Mouse (Mus musculus) thymus, postnatal 14 days (tissue): Measurements from ENCODE around the gene Capn3.
A peak's percentile ranks its signal among the peaks of the same experiment; 100 is the strongest.

Experiments used
- DNase-seq: peaks from one replicate; pipeline ENCODE4 v3.0.0; 2021

The Capn3 gene

DNA sequence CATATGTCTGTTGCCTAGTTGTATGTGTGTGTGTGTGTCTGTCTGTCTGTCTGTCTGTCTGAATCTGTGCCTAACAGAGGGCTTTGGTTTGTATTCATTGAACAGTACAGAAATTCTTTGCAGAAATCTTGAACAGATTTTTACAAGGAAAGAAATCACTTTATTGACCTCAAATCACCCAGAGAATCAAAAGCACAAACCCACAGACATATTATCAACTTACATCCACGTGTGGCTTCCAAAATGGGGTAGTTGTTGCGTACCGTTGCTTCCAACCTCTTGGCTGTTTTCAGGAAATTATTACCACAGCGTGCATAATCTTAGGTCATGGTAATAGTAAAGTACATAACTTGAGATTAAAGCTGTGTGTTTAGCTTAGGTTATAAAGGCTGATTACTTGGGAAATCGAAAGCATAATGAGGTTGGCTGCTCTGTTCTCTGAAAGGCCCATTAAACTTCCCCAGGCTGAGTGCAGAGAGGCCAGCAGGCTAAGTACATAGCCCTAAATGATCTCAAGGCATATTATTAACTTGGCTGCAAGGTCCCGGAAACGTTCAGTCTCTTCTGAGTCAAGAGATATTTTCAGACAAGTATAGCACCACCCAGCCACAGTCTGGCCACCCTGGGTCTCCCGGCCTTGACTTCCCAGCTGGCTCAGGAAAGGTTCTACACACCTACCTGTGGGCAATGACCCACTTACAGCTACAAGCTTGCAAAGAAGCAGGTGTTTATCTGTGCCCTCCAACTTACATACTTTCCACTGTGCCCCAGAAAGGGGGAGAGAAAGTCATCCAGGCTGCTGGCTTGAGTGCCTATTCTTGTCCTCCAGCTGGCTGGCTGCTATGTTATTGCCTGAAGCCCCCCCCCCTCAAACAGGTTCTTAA lies 26.9 kb downstream of the Capn3 start:
- DNase-seq, result peak; percentile 77

DNA sequence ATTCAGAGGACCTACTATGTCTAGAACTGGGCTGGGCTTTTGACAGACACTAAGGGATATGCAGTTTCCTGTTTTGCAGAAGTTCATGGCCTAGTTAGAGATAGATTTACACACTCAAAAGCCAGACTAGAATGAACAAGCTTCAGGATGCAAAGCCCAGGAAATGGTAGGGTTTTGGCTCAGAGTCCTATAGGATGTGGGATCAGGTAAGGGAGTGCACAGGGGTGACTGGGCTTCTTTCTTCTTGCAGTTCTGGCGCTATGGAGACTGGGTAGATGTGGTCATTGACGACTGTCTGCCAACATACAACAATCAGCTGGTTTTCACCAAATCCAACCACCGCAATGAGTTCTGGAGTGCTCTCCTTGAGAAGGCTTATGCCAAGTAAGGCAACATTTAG lies 28.4 kb downstream of the Capn3 start:
- peak; percentile 52 for DNase-seq

DNA sequence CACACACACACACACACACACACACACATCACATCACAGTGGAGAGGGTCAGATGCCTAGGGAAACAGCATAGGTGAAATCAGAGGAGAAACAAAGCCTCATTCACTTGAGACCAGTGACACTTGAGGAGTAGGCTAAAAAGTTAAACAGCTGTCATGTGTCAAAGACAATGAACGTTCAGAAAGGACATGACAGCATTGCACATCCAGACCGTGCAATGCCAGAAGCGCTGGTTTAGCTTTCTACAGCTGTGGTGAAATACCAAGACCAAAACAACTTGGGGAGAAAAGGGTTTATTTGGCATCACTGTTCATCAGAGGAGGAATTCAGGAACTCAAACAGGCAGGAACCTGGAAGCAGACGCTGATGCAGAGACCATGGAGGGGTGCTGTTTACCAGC lies 37.4 kb downstream of the Capn3 start:
- no peak for DNase-seq

DNA sequence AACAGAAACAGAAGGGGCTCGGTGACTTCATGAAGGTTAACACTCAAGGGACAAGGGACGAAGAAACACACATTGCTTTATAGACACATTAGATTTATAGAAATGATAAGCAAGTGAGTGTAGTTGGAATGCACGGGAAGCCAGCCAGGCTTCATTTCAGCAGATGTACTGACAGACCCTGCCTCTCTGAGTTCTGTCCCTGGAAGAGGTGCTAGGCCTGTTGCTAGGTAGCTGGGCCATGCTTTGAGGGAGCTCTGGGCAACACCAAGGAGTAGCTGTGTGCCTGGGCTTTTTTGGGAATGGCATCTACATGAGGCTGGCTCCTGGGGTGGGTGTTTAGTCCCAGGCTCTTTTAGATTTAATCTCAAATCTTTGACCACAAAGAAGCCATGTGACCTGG lies 40.7 kb downstream of the Capn3 start:
- DNase-seq, result no peak

DNA sequence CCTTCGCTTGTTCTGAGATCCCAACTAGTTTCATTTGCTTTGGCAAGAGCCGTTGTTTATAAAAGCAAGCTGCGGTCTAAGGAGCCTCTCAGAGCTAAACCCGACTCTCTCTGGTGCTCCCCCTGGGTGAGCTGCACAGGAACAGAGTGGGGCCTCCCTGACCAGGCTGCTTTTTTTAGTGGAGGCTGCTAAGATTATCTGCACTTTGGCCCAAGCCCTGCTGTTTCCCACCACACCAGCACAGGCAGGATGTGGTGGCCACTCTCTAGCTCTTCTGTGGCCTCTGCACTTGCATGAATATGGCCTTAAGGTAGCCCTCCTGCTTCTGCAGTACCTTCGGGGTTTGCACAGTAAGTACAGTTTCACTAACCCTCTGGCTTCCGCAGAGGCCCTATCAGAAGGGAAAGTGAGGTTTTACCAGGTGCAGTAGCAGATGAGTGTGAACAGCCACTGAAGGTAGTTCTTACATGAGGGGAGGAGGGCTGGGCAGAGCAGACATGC lies 44.2 kb downstream of the Capn3 start:
- DNase-seq, result peak; percentile 88

DNA sequence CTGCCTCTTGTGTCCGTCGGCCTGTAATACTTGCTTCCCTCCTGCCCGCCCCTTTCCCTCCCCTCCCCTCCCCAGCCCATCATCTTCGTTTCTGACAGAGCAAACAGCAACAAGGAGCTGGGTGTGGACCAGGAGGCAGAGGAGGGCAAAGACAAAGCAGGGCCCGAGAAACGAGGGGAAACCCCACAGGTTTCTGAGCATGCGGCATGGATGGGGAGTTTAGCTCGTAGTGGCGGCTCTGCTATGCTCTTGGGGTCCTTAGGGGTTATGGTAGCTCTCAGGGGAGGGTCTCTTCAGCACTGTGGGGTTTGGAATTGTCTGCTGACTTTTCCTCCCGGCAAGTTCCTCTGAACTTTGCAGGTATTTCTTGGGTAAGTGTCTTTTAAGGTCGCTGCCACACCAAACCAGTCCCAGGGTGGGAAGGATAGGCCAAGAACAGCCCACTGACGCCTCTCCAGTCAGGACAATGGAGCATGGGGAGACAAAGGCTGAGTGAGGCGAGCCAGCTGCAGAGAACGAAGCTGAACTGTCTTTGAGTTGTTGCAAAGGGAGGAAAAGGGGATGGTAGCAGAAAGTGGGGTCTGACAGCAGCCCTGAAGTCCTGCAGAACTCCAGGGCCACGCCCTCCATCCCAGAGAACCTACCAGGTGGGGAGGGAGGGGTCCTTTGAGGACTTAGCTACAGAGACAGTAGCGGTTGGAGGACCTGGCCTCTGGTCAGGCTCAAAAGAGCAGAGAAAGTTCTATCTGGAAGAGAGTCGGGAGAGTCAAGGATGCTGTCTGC lies 45.5 kb downstream of the Capn3 start:
- peak; percentile 70 for DNase-seq

DNA sequence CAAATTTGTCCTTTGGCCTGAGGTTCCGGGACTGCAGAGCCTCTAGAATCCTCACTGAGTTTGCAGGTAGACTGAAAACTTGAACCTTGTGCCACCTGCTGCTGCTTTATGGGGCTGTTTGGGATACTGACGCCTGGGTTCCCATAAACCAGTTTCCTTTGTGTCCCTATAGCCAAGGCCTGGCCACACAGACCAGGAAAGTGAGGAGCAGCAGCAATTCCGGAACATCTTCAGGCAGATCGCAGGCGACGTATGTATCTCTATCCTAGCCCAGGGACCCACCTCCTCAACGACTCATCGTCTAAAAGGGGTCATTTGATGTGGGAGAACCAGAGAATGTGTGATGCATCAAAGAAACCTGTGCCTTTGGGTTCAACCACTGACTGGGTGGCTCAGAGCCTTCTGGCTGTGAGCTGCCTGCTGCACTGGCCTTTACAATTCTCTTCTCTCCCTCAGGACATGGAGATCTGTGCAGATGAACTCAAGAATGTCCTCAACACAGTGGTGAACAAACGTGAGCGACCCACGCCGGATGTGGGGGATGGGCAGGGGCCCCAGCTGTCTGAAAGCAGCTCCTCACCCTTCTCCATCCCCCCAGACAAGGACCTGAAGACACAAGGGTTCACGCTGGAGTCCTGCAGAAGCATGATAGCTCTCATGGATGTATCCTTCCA lies 46.2 kb downstream of the Capn3 start:
- peak; percentile 96 for DNase-seq

DNA sequence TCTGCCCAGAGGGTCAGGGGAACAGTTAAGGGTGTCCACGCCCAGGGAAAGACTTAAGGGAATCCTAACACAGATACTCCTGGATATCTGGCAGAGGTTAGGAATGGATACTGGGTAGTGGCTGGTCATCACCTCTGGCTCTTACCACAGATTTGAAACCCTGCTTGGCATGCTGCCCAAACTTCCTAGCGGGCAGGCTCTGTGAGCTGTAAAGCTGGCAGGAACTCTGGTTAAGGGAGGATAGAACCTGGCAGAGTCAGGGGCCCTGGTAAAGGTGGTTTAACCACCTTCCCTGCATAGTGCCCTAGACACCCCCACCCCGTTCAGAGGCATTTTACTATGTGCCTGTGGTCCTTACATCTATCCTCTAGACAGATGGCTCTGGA lies 46.8 kb downstream of the Capn3 start:
- peak; percentile 67 for DNase-seq

DNA sequence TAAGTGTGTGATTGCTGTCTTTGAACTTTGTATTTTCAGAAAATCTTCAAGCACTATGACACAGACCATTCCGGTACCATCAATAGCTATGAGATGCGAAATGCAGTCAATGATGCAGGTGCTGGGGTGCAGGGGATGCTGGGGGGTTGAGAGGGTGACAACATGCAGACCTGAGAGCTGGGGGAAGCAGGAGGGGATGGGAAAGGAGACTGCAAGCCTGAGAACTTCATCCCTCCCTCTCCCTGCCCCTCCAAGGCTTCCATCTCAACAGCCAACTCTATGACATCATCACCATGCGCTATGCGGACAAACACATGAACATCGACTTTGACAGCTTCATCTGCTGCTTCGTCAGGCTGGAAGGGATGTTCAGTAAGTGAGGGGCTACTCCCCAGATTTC lies 47.3 kb downstream of the Capn3 start:
- peak; percentile 50 for DNase-seq

DNA sequence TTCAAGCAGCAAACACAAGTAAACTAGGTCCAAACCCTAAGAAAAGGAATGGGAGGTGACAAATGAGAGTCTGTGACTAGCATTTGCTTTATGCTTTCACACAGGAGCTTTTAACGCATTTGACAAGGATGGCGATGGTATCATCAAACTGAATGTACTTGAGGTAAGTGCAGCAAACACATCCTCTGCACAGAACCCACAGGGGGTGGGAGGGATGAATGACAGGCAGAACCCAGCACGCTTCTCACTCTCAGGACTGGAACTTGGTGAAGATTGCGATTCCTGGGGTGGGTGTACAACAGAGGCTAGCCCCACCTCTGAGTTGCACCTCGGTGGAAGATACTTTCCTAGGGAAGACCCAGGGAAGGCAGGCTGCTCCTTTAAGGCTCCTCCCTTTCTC lies 48.2 kb downstream of the Capn3 start:
- peak; percentile 63 for DNase-seq

DNA sequence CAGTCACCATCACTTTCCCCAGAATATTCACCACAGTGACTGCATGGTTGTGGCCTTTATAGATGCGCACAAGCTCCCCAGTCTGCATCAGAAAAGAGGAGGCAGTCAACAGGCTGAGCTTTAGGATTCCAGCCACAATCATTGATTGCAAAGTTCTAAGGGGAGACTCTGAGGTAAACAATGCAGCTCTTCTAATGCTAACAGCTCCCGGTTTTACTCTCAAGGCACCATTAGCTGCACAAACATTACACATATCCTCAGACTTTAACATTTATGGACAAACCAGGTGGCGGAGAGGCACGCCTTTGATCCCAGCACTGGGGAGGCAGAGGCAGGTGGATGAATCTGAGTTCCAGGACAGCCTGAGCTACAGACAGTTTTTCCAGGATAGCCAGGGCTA lies 58.4 kb downstream of the Capn3 start:
- no peak for DNase-seq

DNA sequence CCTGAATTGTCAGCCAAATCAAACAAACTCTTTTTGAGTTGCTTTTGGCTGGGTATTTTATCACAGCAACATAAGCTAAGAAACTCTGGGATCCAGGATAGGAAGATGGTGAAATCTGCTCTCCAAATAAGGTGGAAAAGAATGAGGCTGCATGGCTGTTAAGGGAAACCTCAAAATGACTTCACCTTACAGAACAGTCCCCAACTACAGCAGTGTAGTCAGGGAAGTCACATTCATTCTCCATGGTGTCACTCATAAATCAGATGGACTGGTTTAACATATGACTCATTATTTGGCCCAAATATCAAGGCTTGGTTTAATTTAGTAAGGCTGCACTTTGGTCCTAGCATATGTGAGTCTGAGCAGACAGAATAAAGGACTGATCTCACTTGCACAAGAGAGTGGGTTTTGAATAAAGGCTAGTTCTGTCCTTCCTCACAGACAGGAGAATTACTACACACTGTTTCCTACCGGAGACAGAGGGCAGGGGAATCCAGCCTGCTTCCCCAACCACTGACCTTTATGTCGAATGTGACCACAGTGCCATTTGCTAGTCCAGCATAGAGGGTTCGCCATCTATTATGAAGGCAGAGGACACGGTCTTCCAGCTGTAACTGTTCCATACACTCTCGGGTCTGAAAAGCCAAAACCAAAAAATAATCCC lies 62.9 kb downstream of the Capn3 start:
- DNase-seq, result no peak

DNA sequence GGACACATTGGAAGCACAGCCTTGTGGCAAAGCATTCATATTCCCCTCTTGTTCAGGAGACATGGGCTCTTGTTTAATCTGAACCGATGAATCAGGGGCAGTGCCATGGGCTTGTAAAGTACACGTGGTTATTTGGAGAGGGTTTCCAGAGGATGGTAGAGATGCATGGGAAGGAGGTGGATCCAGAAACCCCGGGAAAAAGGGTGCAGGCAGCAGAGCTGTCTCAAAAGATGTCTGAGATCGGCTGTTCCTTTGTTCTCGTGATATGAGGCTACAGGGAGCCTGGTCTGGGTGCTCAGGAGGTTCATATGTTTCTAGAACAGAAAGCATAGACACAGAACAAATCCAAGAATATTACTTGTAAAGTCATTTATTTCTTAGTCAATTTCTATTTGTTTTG lies 71.0 kb downstream of the Capn3 start:
- DNase-seq, result no peak

DNA sequence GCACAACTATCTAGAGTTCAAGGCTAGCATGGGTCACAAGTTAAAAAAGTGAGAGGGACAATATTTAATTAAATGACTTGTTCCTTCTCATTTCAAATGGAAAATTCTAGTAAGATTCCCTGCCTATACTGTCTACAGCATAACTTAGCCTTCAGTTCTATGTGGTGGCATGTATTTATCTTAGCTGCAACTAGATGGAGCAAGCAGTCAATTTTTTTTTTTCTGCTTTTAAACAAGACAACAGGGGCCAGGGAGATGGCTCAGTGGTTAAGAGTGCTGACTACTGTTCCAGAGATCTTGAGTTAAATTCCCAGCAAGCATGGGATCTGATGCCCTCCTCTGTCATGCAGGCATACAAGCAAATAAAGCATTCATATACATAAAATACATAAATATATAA lies 73.7 kb downstream of the Capn3 start:
- DNase-seq, result no peak

DNA sequence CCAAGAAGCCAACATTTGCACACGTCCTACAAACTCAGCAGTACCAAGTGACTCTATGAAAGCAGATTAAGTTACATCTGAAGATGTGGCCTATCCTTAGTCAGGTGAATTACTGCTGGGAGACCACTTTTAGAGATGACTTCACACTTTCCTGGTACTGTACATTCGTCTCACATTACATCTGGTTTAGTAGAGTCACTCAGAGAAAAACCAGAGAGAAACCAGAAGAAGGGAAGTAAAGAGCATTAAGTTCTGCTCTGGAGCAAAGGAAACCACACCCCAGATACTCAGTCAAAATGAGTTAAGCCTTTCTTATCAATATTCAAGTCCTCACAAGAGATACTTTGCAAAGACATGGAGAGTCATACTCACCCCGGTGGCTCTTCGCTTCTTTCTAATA lies 75.4 kb downstream of the Capn3 start:
- DNase-seq, result no peak

DNA sequence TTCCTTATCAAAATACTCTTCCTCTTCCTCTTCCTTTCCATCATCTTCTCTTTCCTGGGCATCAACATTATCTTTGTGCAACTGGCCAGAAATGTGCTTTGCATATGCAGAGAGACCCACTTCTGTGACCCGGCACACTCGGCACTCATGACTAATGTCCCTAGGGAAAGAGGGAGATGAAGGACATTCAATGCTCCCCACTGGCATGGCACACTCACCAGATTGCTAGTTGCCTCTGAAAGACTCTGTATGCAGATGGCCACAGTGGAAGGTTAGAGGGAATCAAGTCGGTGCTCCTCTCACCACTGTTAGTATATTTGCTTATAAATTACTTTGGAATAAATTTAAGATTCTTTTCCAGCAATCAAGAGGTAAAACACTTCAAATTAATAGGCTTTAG lies 83.5 kb downstream of the Capn3 start:
- no peak for DNase-seq

DNA sequence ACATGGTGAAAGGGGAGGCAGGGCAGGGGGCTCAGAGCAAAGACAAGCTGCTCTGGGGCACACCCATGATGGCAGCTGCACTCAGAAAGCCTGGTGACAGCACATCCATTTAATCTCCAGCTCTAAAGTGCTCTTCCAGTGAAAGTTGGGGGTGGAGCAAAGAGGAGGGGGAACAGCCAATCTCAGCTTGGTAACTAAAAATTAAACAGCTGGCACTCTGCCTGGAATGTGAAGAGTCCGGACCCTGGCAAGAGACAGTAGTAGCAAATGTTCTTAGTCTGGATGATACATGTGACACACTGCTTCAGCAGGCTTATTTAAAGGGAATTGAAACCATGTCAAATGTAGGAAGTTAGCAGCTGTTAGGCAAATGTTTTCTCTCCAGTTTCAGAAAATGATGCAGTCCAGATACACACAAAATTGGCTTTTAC lies 84.0 kb downstream of the Capn3 start:
- no peak for DNase-seq

DNA sequence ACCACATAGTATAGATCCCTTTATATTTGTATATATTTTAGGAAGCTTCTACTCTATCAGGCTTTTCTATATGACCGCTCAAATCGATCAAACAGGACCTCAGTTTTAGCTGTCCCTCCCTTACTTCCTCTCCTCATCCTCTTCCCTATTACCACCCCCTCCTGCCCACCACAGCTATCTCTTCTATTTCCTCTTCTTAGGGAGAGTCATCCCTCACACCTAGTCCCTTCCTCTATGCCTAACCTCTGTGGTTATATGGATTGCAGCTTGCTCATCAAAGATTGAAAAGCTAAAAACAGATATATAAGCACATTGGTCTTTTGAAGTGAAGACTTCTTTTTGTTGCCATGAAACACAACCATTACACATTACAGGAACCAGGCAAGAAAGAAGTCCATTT lies 88.9 kb downstream of the Capn3 start:
- no peak for DNase-seq
